Mouse (Mus musculus) small intestine, adult 2 months (tissue): ENCODE data around the gene Ssh1.

Source experiments
- CTCF ChIP-seq: fragments of 200-500 bp; IDR thresholded peaks from 2 replicates; pipeline ENCODE4 v1.5.1; 2012; ENCODE audit warnings: low read depth, mild to moderate bottlenecking, control low read depth, inconsistent platforms, low read length, moderate library complexity, mixed read lengths; ENCODE audit not compliant: insufficient replicate concordance, insufficient read length; ENCODE audit errors: extremely low read depth
- POLR2A ChIP-seq: fragments of 200-500 bp; IDR thresholded peaks from 2 replicates; pipeline ENCODE4 v1.6.1; 2012; ENCODE audit warnings: low read depth, mild to moderate bottlenecking, control low read depth, inconsistent platforms, low read length, moderate library complexity

DNA sequence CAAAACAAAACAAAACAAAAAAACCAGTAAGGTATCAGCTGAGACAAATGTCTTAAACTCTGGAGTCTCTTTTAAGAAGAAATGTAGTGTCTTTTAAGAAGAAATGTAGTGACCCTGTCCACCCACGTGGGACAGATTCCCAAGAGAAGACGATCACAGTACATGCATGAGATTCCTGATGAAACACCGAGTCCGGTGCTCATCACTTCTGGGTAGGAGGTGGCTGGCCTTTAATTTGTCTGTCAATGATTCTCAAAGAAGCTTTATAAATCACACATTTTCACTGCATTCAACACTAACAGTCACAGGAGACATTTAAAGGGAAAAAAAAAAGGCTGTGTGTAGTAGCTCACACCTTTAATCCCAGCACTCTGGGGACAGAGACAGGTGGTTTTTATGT, 103.8 kb downstream of the Ssh1 start:
- TF ChIP-seq POLR2A, result no peak
- no peak for TF ChIP-seq CTCF
